Mouse (Mus musculus) CH12.LX (cell line): ENCODE measurements around the gene Mgat5.

Experiments used
- CHD1 ChIP-seq: IDR thresholded peaks from 2 replicates; pipeline ENCODE4 v1.6.1; 2012; ENCODE audit warnings: low read depth, low read length, improper control_type of control experiment, inconsistent platforms
- E2F4 ChIP-seq: IDR thresholded peaks from 2 replicates; pipeline ENCODE4 v1.6.1; 2011; ENCODE audit warnings: low read depth, low read length, improper control_type of control experiment; ENCODE audit not compliant: insufficient replicate concordance
- KAT2A ChIP-seq: IDR thresholded peaks from 2 replicates; pipeline ENCODE4 v1.6.1; 2012; ENCODE audit warnings: low read length, improper control_type of control experiment, inconsistent platforms; ENCODE audit not compliant: insufficient replicate concordance
- POLR2A ChIP-seq: IDR thresholded peaks from 2 replicates; pipeline ENCODE4 v1.6.1; 2011; ENCODE audit warnings: low read depth, mild to moderate bottlenecking, improper control_type of control experiment, low read length
- UBTF ChIP-seq: IDR thresholded peaks from 2 replicates; pipeline ENCODE4 v1.6.1; 2012; ENCODE audit warnings: low read depth, mild to moderate bottlenecking, inconsistent platforms, low read length, improper control_type of control experiment, moderate library complexity

- TF ChIP-seq E2F4 (no peak), POLR2A (no peak), UBTF (no peak), CHD1 (no peak), KAT2A (no peak)
Observed at GRCm38 (mm10) chr1:127441007-127441406, 236.2 kb downstream of the Mgat5 start.
